Mouse (Mus musculus): ENCODE results near the gene Olfr133. TPM values are rescaled to one million over a fixed set of nuclear protein-coding genes. Genes with fewer than 3 reads are reported as not detected.
"Not testable (repeated sequence)": the region's sequence is repeated elsewhere in the genome, so short reads cannot be mapped to it uniquely, and the experiment has no call there.

Olfr133 gene
- polyA plus RNA-seq (2017; shearing (Covaris generic)) = not detected

- no peak for ATAC-seq
These were observed at the start of gene Olfr133 for GRCm38 (mm10) chr17:38144981-38145380. Olfr133 (plus strand) TSS chr17:38145281.

DNA sequence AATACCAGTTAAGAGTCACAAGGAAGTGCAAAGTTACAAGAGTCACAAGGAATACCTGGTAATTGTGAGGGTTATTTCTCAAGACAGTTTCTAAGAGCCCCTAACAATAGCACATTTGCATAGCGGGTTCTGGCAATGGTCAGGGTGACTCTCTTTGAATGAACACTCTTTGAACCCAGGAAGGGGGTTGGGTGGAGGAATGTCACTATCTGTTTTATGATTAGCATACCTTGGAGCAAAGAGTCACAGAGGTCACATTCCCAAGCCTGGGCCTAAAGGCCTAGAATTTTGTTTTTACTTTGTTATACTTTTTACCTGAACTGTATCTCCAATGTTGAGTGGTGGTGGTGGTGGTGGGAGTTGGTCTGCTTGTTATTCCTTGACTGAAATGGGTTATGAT lies 20.9 kb upstream of the Olfr133 start:
- ATAC-seq = not testable (repeated sequence)

DNA sequence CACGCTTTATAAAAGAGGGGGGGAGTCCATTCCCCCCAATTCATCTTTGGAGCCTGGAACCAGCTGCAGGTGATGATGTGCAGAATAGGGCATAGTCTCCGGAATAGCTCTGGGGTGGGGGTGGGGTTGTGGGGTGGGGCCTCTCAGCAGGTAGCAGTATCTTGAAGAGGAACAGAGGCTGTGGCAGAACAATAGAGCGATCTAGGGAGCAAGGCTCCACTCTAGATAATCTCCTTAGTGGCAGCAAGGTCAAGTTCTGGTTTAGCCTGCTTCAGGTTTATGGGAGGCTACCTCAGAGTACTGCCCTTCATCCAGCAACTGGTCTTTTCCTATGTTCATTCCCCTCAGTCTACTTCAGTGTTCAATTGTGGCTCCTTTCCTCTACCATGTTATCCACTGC lies 19.7 kb upstream of the Olfr133 start:
- not testable (repeated sequence) for ATAC-seq

- no peak for ATAC-seq
These were observed 10.7 kb upstream of the Olfr133 start, which contains the start of gene Olfr132 for GRCm38 (mm10) chr17:38134426-38134825. Olfr132 (minus strand) TSS chr17:38134526.

DNA sequence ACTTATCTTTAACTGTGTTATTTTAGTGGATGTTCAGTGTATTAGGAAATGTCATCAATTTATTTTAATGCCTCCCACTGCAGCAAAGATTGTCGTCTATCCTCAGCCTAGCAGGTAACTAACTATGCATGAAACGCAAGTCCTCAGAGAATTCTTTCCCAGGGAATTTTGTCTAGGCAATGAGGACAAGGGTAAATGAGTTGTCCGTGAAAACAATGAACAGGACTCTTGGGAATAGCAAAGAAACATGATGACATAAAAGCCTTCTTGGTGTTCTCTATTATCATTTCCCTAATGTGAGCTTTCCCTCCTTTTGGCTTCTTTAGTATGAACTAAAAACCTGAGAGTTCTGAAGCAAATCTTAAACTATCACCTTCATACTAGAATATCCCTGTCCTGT lies 26.0 kb downstream of the Olfr133 start, which contains the start of gene Olfr134:
Olfr134 (plus strand) TSS at position 301 of the 400 bp plus-strand sequence.
- ATAC-seq = no peak

Other genes starting within 250 kb of the Olfr133 start
- under 1 TPM in 1 of 2 experiments, not detected in 1; 0.11 TPM for gene Olfr127, start 244.8 kb upstream of the Olfr133 start, polyA plus RNA-seq (2017; shearing (Covaris generic))
- gene Olfr128, start 224.7 kb upstream of the Olfr133 start, polyA plus RNA-seq (2017; shearing (Covaris generic)) = not detected
- gene Olfr761, start 192.2 kb upstream of the Olfr133 start, polyA plus RNA-seq (2017; shearing (Covaris generic)) = not detected
- gene Olfr129, start 85.2 kb upstream of the Olfr133 start, polyA plus RNA-seq (2017; shearing (Covaris generic)) = not detected
- not detected for gene Olfr130, start 81.4 kb upstream of the Olfr133 start, polyA plus RNA-seq (2017; shearing (Covaris generic))
- not detected for gene Olfr131, start 56.6 kb upstream of the Olfr133 start, polyA plus RNA-seq (2017; shearing (Covaris generic))
- not detected for gene Olfr132, start 10.8 kb upstream of the Olfr133 start, polyA plus RNA-seq (2017; shearing (Covaris generic))
- not detected for gene Olfr134, start 26.1 kb downstream of the Olfr133 start, polyA plus RNA-seq (2017; shearing (Covaris generic))
- gene Olfr135, start 59.1 kb downstream of the Olfr133 start, polyA plus RNA-seq (2017; shearing (Covaris generic)) = not detected
- gene Olfr138, start 115.8 kb downstream of the Olfr133 start, polyA plus RNA-seq (2017; shearing (Covaris generic)) = not detected
- not detected for gene Olfr137, start 162.3 kb downstream of the Olfr133 start, polyA plus RNA-seq (2017; shearing (Covaris generic))
- not detected for gene Olfr136, start 184.6 kb downstream of the Olfr133 start, polyA plus RNA-seq (2017; shearing (Covaris generic))

Data from CD4-positive, CD25-positive, alpha-beta regulatory T cell, adult 4 months (primary cell).